In the genomic region with DNA sequence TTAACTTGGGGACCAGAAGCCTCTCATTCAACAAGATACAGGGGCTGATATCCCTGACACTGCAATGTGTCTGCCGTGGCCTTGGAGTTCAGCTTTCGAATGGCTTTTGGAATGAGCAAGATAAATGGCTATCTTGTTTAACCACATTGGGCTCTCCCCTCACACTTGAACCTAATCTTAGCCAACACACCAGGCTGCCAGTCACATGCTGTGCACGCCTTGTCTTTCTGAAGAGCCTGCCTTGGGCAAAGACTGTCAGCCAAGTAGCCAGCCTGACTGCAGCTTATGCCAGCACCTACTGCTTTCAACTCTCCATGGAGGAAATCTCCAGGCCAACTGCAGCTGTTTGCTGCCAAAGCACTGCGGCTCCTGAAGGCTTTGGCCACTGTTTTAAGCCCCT, we compare ENCODE assay signal across 10 mouse cellular contexts. TPM values are rescaled to one million over a fixed set of nuclear protein-coding genes. Genes with fewer than 3 reads are reported as not detected.
A peak's percentile ranks its signal among the peaks of the same experiment; 100 is the strongest.
DNase-seq lines count a peak whose midpoint lies in the region; ATAC-seq and TF ChIP-seq lines count a peak whose summit lies in the region.
"Had no signal": no experiment of that assay in that cellular context is flagged by ENCODE, and none has a peak within 500 bp of the region (broad histone marks: within the 10 kb centered on the region; RNA-seq: fewer than 3 reads in every experiment).

No protein-coding gene starts in this region.

- H3K79me2 ChIP-seq in MEL (ENCODE audit: control insufficient read depth, insufficient read depth, low read length, poor library complexity): no peaks in the 10 kb centered on the region
- no peaks in the 10 kb centered on the region for H3K79me2 ChIP-seq in heart, adult 2 months (replicated peaks; ENCODE audit: control insufficient read depth, insufficient read depth, low read length)

- H3K4me1 ChIP-seq in MEL (ENCODE audit: control insufficient read depth in 1 of 2, insufficient read depth in 2 of 2, low read length in 2 of 2): peaks cover 7 to 18% of the 10 kb centered on the region in 2 experiments; a peak in 3 of 4 replicates
- no peaks in the 10 kb centered on the region; the same call in 1 of the 2 replicates for H3K4me1 ChIP-seq in heart, adult 2 months (ENCODE audit: control insufficient read depth, insufficient read depth, low read length)
- H3K4me1 ChIP-seq in liver, embryonic 16.5 days (ENCODE audit: control insufficient read depth, low read depth, low read length): peaks cover 42% of the 10 kb centered on the region
- H3K4me1 ChIP-seq: limb, embryonic 12.5 days had no signal

- H3K36me3 ChIP-seq in MEL (ENCODE audit: control insufficient read depth in 1 of 2, insufficient read depth in 2 of 2, low read length in 2 of 2): peaks cover 0 to 13% of the 10 kb centered on the region in 2 experiments; a peak in 2 of 4 replicates
- H3K36me3 ChIP-seq in heart, adult 2 months (ENCODE audit: control insufficient read depth, insufficient read depth, low read length): no peaks in the 10 kb centered on the region
- H3K36me3 ChIP-seq in liver, embryonic 16.5 days (ENCODE audit: control insufficient read depth, insufficient read depth): peaks cover 14% of the 10 kb centered on the region

- no peaks in the 10 kb centered on the region for H3K27me3 ChIP-seq in MEL (ENCODE audit: control insufficient read depth in 1 of 2, insufficient read depth in 2 of 2, low read length in 2 of 2)
- no peaks in the 10 kb centered on the region for H3K27me3 ChIP-seq in heart, adult 2 months (ENCODE audit: control insufficient read depth, insufficient read depth, low read length)
- no peaks in the 10 kb centered on the region for H3K27me3 ChIP-seq in liver, embryonic 16.5 days (ENCODE audit: control insufficient read depth, insufficient read depth, low read depth, low read length)
- H3K27me3 ChIP-seq: limb, embryonic 12.5 days had no signal

- 54% methylated on average over 4 of the region's 4 CpGs for WGBS in heart, adult 2 months
- WGBS in liver, embryonic 16.5 days (ENCODE audit: insufficient replicate concordance): 28% methylated on average over 4 of the region's 4 CpGs

- intact Hi-C loops in heart, adult 2 months (cut with DNase I): loop anchor here (1.0 kb wide), 1 partner anchor 21 kb away; no protein-coding TSS in a partner anchor
- intact Hi-C loops in left cerebral cortex, postnatal 25 days (cut with DNase I): no loop called here

- peak overlapping the region; percentile 94 for H3K27ac ChIP-seq in MEL (ENCODE audit: control insufficient read depth, low read depth, low read length)
- peak overlapping the region; percentile 64 for H3K27ac ChIP-seq in heart, adult 2 months
- peak overlapping the region; percentile 97 for H3K27ac ChIP-seq in liver, embryonic 16.5 days (ENCODE audit: low read length)
- H3K27ac ChIP-seq: limb, embryonic 12.5 days had no signal

- ATAC-seq in liver, embryonic 16.5 days (ENCODE audit: low read depth): peak; percentile 96

- TF ChIP-seq POLR2A in MEL (IDR thresholded peaks at IDR 0.05; ENCODE audit: control insufficient read depth in 1 of 2, insufficient read depth in 1 of 2, low read depth in 1 of 2, low read length in 2 of 2, poor library complexity in 1 of 2): no peak; a peak in 1 of 4 replicates
- no peak for TF ChIP-seq POLR2A in heart, adult 2 months (IDR thresholded peaks at IDR 0.05; ENCODE audit: insufficient read depth, low read depth, low read length)

- H3K4me3 ChIP-seq in MEL (ENCODE audit: control insufficient read depth in 1 of 2, insufficient read depth in 1 of 2, low read depth in 2 of 2, low read length in 2 of 2): no peak overlapping the region; a peak in 1 of 4 replicates
- no peak overlapping the region for H3K4me3 ChIP-seq in heart, adult 2 months
- H3K4me3 ChIP-seq in liver, embryonic 16.5 days (ENCODE audit: low read depth, low read length): peak overlapping the region; percentile 21; the same call in 1 of the 2 replicates
- H3K4me3 ChIP-seq: limb, embryonic 12.5 days had no signal

- peak; percentile 94 to 97 for TF ChIP-seq EP300 in MEL (IDR thresholded peaks at IDR 0.05; ENCODE audit: low read depth in 1 of 2, low read length in 2 of 2)
- peak; percentile 72; the same call in 1 of the 2 replicates for TF ChIP-seq EP300 in heart, adult 2 months (IDR thresholded peaks at IDR 0.05; ENCODE audit: insufficient read depth, low read depth, low read length)

- DNase-seq in gastrocnemius, adult 18-20 months (ENCODE audit: low spot score): peak; percentile 25
- no peak for DNase-seq in gastrocnemius, postnatal 4 days (ENCODE audit: low spot score in 2 of 2)
- DNase-seq in MEL (ENCODE audit: low read depth, low spot score) (peak; percentile 94), MN1 (ENCODE audit: low spot score) (no peak)
- DNase-seq in heart, adult 2 months: peak in 1 of 2 experiments; percentile 79
- no peak for DNase-seq in left cerebral cortex, postnatal 25 days (ENCODE audit: low spot score in 2 of 2)
- DNase-seq in neural tube, embryonic 10.5 days (ENCODE audit: extremely low spot score, low spot score): no peak
- DNase-seq: cerebellum, adult 11-12 months had no signal

- H3K4me2 ChIP-seq in liver, embryonic 16.5 days (ENCODE audit: low read depth, low read length): peak overlapping the region; percentile 55
- H3K4me2 ChIP-seq: limb, embryonic 12.5 days had no signal

- no peaks in the 10 kb centered on the region for H3K9me3 ChIP-seq in MEL (replicated peaks; ENCODE audit: insufficient read depth, low read length)
- H3K9me3 ChIP-seq in liver, embryonic 16.5 days (replicated peaks; ENCODE audit: control insufficient read depth, low read length): no peaks in the 10 kb centered on the region
- H3K9me3 ChIP-seq: limb, embryonic 12.5 days had no signal

- TF ChIP-seq CTCF in MEL (IDR thresholded peaks at IDR 0.05 in 2 of 3, conservative IDR thresholded peaks at IDR 0.05 in 1 of 3; ENCODE audit: control insufficient read depth in 1 of 3, insufficient read depth in 1 of 3, low read depth in 2 of 3, low read length in 3 of 3, poor library complexity in 1 of 3, severe bottlenecking in 1 of 3): no peak
- TF ChIP-seq CTCF in heart, adult 2 months (IDR thresholded peaks at IDR 0.05): no peak

- no peak for TF ChIP-seq RAD21 in MEL (IDR thresholded peaks at IDR 0.05; ENCODE audit: low read depth, low read length)

- peak overlapping the region; percentile 29 for H3K9ac ChIP-seq in MEL (ENCODE audit: control insufficient read depth, low read depth, low read length, poor library complexity, severe bottlenecking)
- no peak overlapping the region for H3K9ac ChIP-seq in heart, adult 2 months (ENCODE audit: low read depth, low read length)
- H3K9ac ChIP-seq in liver, embryonic 16.5 days (ENCODE audit: low read depth, low read length): peak overlapping the region; percentile 51
- H3K9ac ChIP-seq: limb, embryonic 12.5 days had no signal

TF ChIP-seq in MEL, 35 proteins besides CTCF, POLR2A, EP300 and RAD21 (continues in another document):
- TF ChIP-seq GABPA (IDR thresholded peaks at IDR 0.05; ENCODE audit: low read depth, low read length): no peak
- no peak for TF ChIP-seq ZMIZ1 (IDR thresholded peaks at IDR 0.05; ENCODE audit: low read depth, low read length)
- no peak for TF ChIP-seq NELFE (IDR thresholded peaks at IDR 0.05; ENCODE audit: low read depth, low read length)
- no peak for TF ChIP-seq MYB (IDR thresholded peaks at IDR 0.05; ENCODE audit: low read depth, low read length)
- no peak for TF ChIP-seq POLR2AphosphoS2 (IDR thresholded peaks at IDR 0.05; ENCODE audit: low read length)
- TF ChIP-seq ZC3H11A (IDR thresholded peaks at IDR 0.05; ENCODE audit: low read depth, low read length): no peak
- peak; percentile 69; the same call in 1 of the 2 replicates for TF ChIP-seq MAFK (IDR thresholded peaks at IDR 0.05; ENCODE audit: borderline replicate concordance, low read depth, low read length)
- no peak for TF ChIP-seq KAT2A (conservative IDR thresholded peaks at IDR 0.05; ENCODE audit: low read depth, low read length)
- TF ChIP-seq CHD1 (IDR thresholded peaks at IDR 0.05; ENCODE audit: low read depth, low read length): no peak
- peak; percentile 80 for TF ChIP-seq SIN3A (IDR thresholded peaks at IDR 0.05; ENCODE audit: low read length)
- TF ChIP-seq RCOR1 (IDR thresholded peaks at IDR 0.05; ENCODE audit: low read depth, low read length): peak; percentile 67; the same call in 1 of the 2 replicates
- TF ChIP-seq GATA1 (IDR thresholded peaks at IDR 0.05; ENCODE audit: low read depth, low read length): peak; percentile 98
- TF ChIP-seq BHLHE40 (IDR thresholded peaks at IDR 0.05; ENCODE audit: borderline replicate concordance, low read depth, low read length): peak; percentile 99
- no peak for TF ChIP-seq SMC3 (IDR thresholded peaks at IDR 0.05; ENCODE audit: low read depth, low read length)

RNA-seq across cellular contexts. Expression of a gene that starts 13.5 kb away (rescaled TPM):
- total RNA-seq in gastrocnemius, adult 18-20 months (2021): 10 to 100 TPM; 17.9 to 27.9 TPM
- 10 to 100 TPM; 23.4 to 27.2 TPM for total RNA-seq in gastrocnemius, postnatal 4 days (2021)
- 20.3 and 22.9 TPM in 2 replicates for total RNA-seq in MEL (2012; rRNA removed)
- 10 to 100 TPM in 1 of 2 experiments, not detected in 1; 42.4 TPM for polyA plus RNA-seq in MEL (2012; ENCODE audit: insufficient read depth in 1 of 2, insufficient read length in 2 of 2, low read depth in 1 of 2, low replicate concordance in 2 of 2, missing spikeins in 1 of 2)
- total RNA-seq in heart, adult 2 months (2021): 10 to 100 TPM; 34.4 to 34.8 TPM
- 88.0 and 118 TPM in 2 replicates for polyA plus RNA-seq in heart, adult 2 months (2012; rRNA removed)
- 56.9 and 60.3 TPM in 2 replicates for polyA plus RNA-seq in liver, embryonic 16.5 days (2015; fragmentation: Nextera tagmentation; extraction: Ambion mirVana)
- 10 to 100 TPM; 39.2 to 46.8 TPM for total RNA-seq in left cerebral cortex, postnatal 25 days (2021)

RNA-seq across cellular contexts. Expression of a gene that starts 16.9 kb away (rescaled TPM):
- total RNA-seq in gastrocnemius, adult 18-20 months (2021): 1 to 10 TPM; 6.1 to 6.4 TPM
- total RNA-seq in gastrocnemius, postnatal 4 days (2021): 10 to 100 TPM; 37.2 to 44.3 TPM
- total RNA-seq in MEL (2012; rRNA removed): 214 and 242 TPM in 2 replicates
- 100 to 1,000 TPM; 110 to 268 TPM for polyA plus RNA-seq in MEL (2012; ENCODE audit: insufficient read depth in 1 of 2, insufficient read length in 2 of 2, low read depth in 1 of 2, low replicate concordance in 2 of 2, missing spikeins in 1 of 2)
- 1 to 10 TPM; 5.3 to 6.1 TPM for total RNA-seq in heart, adult 2 months (2021)
- 4.8 and 5.4 TPM in 2 replicates for polyA plus RNA-seq in heart, adult 2 months (2012; rRNA removed)
- 128 and 136 TPM in 2 replicates for polyA plus RNA-seq in liver, embryonic 16.5 days (2015; fragmentation: Nextera tagmentation; extraction: Ambion mirVana)
- 1 to 10 TPM; 3.2 to 4.9 TPM for total RNA-seq in left cerebral cortex, postnatal 25 days (2021)

RNA-seq across cellular contexts. Expression of a gene that starts 40.7 kb away (rescaled TPM):
- 10 to 100 TPM; 63.1 to 63.5 TPM for total RNA-seq in gastrocnemius, adult 18-20 months (2021)
- total RNA-seq in gastrocnemius, postnatal 4 days (2021): 10 to 100 TPM; 73.0 to 75.8 TPM
- not detected in 2 replicates for total RNA-seq in MEL (2012; rRNA removed)
- under 1 TPM in 1 of 2 experiments, not detected in 1; 0.10 TPM for polyA plus RNA-seq in MEL (2012; ENCODE audit: insufficient read depth in 1 of 2, insufficient read length in 2 of 2, low read depth in 1 of 2, low replicate concordance in 2 of 2, missing spikeins in 1 of 2)
- total RNA-seq in heart, adult 2 months (2021): 10 to 100 TPM; 13.1 to 15.9 TPM
- polyA plus RNA-seq in heart, adult 2 months (2012; rRNA removed): 20.7 and 26.2 TPM in 2 replicates
- polyA plus RNA-seq in liver, embryonic 16.5 days (2015; fragmentation: Nextera tagmentation; extraction: Ambion mirVana): 0.51 and 1.6 TPM in 2 replicates
- 100 to 1,000 TPM; 173 to 180 TPM for total RNA-seq in left cerebral cortex, postnatal 25 days (2021)

Comparison
In these comparisons a context has a peak if more than half of its experiments do, and no peak if none do; other contexts are left out.
1. DNase-seq: peak in gastrocnemius, adult 18-20 months (single experiment) and MEL (single experiment); none in gastrocnemius, postnatal 4 days (0 of 2), MN1 (single experiment), left cerebral cortex, postnatal 25 days (0 of 2) and neural tube, embryonic 10.5 days (single experiment).
2. RNA of a gene that starts 16.9 kb away (total RNA-seq): 214 to 242 TPM in MEL and 37.2 to 44.3 TPM in gastrocnemius, postnatal 4 days; 6.1 to 6.4 TPM in gastrocnemius, adult 18-20 months, 5.3 to 6.1 TPM in heart, adult 2 months and 3.2 to 4.9 TPM in left cerebral cortex, postnatal 25 days; every median in the first group is over 4 times any median in the second.
3. RNA of a gene that starts 40.7 kb away (total RNA-seq): 173 to 180 TPM in left cerebral cortex, postnatal 25 days, 73.0 to 75.8 TPM in gastrocnemius, postnatal 4 days, 63.1 to 63.5 TPM in gastrocnemius, adult 18-20 months and 13.1 to 15.9 TPM in heart, adult 2 months; not detected in MEL; every median in the first group is over 10 times any median in the second.
4. Peak in every context shown above with its lines, with median percentiles within 50 percentile points of each other: H3K27ac ChIP-seq.